Mouse (Mus musculus): ENCODE data around the gene Amigo1. TPM values are rescaled to one million over a fixed set of nuclear protein-coding genes. Genes with fewer than 3 reads are reported as not detected.

Gene Amigo1
- polyA plus RNA-seq, 1 experiment from 2014 or later, result 7.2 TPM

- H3K4me1 ChIP-seq (ENCODE audit: control insufficient read depth, insufficient read depth, low read length), result no peaks in the 10 kb centered on the region
- ATAC-seq (ENCODE audit: insufficient read depth, low FRiP score, low TSS enrichment), result no peak
- H3K27me3 ChIP-seq (ENCODE audit: control insufficient read depth, insufficient read depth, low read length), result no peaks in the 10 kb centered on the region
- H3K36me3 ChIP-seq (ENCODE audit: control insufficient read depth, insufficient read depth, low read length), result no peaks in the 10 kb centered on the region
- no peak overlapping the region for H3K4me3 ChIP-seq (ENCODE audit: low read depth, low read length)
- WGBS, result 93% methylated on average over 5 of the region's 5 CpGs
- no peak for DNase-seq (ENCODE audit: low spot score)
- H3K27ac ChIP-seq (ENCODE audit: low read depth, low read length), result no peak overlapping the region
- H3K4me2 ChIP-seq (ENCODE audit: low read depth), result no peak overlapping the region
- no peak overlapping the region for H3K9ac ChIP-seq (ENCODE audit: low read length)
- no peaks in the 10 kb centered on the region for H3K9me3 ChIP-seq (ENCODE audit: control insufficient read depth, low read length)
These were observed 3.8 kb downstream of the Amigo1 start for GRCm38 (mm10) chr3:108189897-108190296.

- H3K4me3 ChIP-seq (ENCODE audit: low read depth, low read length), result no peak overlapping the region
- H3K27ac ChIP-seq (ENCODE audit: low read depth, low read length), result no peak overlapping the region
- peaks cover 16% of the 10 kb centered on the region for H3K4me1 ChIP-seq (ENCODE audit: control insufficient read depth, insufficient read depth, low read length)
- no peak for ATAC-seq (ENCODE audit: insufficient read depth, low FRiP score, low TSS enrichment)
- H3K9me3 ChIP-seq (ENCODE audit: control insufficient read depth, low read length), result no peaks in the 10 kb centered on the region
- H3K27me3 ChIP-seq (ENCODE audit: control insufficient read depth, insufficient read depth, low read length), result no peaks in the 10 kb centered on the region
- no peaks in the 10 kb centered on the region for H3K36me3 ChIP-seq (ENCODE audit: control insufficient read depth, insufficient read depth, low read length)
- no peak overlapping the region for H3K9ac ChIP-seq (ENCODE audit: low read length)
- no peak for DNase-seq (ENCODE audit: low spot score)
- WGBS, result 83% methylated on average over 4 of the region's 4 CpGs
- H3K4me2 ChIP-seq (ENCODE audit: low read depth), result no peak overlapping the region
These were observed 7.6 kb downstream of the Amigo1 start for GRCm38 (mm10) chr3:108193686-108194085.

- no peak overlapping the region for H3K27ac ChIP-seq (ENCODE audit: low read depth, low read length)
- H3K36me3 ChIP-seq (ENCODE audit: control insufficient read depth, insufficient read depth, low read length), result no peaks in the 10 kb centered on the region
- no peak overlapping the region for H3K9ac ChIP-seq (ENCODE audit: low read length)
- H3K27me3 ChIP-seq (ENCODE audit: control insufficient read depth, insufficient read depth, low read length), result no peaks in the 10 kb centered on the region
- DNase-seq (ENCODE audit: low spot score) (no peak), ATAC-seq (ENCODE audit: insufficient read depth, low FRiP score, low TSS enrichment) (no peak)
- WGBS, result 86% methylated on average over 4 of the region's 4 CpGs
- no peak overlapping the region for H3K4me3 ChIP-seq (ENCODE audit: low read depth, low read length)
- no peaks in the 10 kb centered on the region for H3K9me3 ChIP-seq (ENCODE audit: control insufficient read depth, low read length)
- H3K4me2 ChIP-seq (ENCODE audit: low read depth), result no peak overlapping the region
- peaks cover 19% of the 10 kb centered on the region for H3K4me1 ChIP-seq (ENCODE audit: control insufficient read depth, insufficient read depth, low read length)
These were observed 9.2 kb downstream of the Amigo1 start for GRCm38 (mm10) chr3:108195287-108195686.

GRCm38 (mm10) chr3:108195941-108196590 lies 9.9 kb downstream of the Amigo1 start:
- Histone ChIP-seq H3K27me3 (ENCODE audit: control insufficient read depth, insufficient read depth, low read length) (no peaks in the 10 kb centered on the region), H3K9me3 (ENCODE audit: control insufficient read depth, low read length) (no peaks in the 10 kb centered on the region), H3K4me3 (ENCODE audit: low read depth, low read length) (no peak overlapping the region), H3K9ac (ENCODE audit: low read length) (no peak overlapping the region), H3K27ac (ENCODE audit: low read depth, low read length) (peak overlapping the region; percentile 67), H3K4me2 (ENCODE audit: low read depth) (no peak overlapping the region), H3K4me1 (ENCODE audit: control insufficient read depth, insufficient read depth, low read length) (peaks cover 19% of the 10 kb centered on the region), H3K36me3 (ENCODE audit: control insufficient read depth, insufficient read depth, low read length) (no peaks in the 10 kb centered on the region)
- 80% methylated on average over 7 of the region's 7 CpGs for WGBS
- ATAC-seq (ENCODE audit: insufficient read depth, low FRiP score, low TSS enrichment) (no peak), DNase-seq (ENCODE audit: low spot score) (no peak)

- Histone ChIP-seq H3K4me3 (ENCODE audit: low read depth, low read length) (no peak overlapping the region), H3K4me1 (ENCODE audit: control insufficient read depth, insufficient read depth, low read length) (peaks cover 19% of the 10 kb centered on the region), H3K36me3 (ENCODE audit: control insufficient read depth, insufficient read depth, low read length) (0 out of 2 replicates have a peak, but pooled peaks cover 2% of the 10 kb centered on the region), H3K27ac (ENCODE audit: low read depth, low read length) (peak overlapping the region; percentile 78), H3K27me3 (ENCODE audit: control insufficient read depth, insufficient read depth, low read length) (no peaks in the 10 kb centered on the region), H3K9me3 (ENCODE audit: control insufficient read depth, low read length) (no peaks in the 10 kb centered on the region), H3K9ac (ENCODE audit: low read length) (peak overlapping the region; percentile 22; the same call in 1 of the 2 replicates), H3K4me2 (ENCODE audit: low read depth) (peak overlapping the region; percentile 14)
- DNase-seq (ENCODE audit: low spot score) (peak; percentile 73), ATAC-seq (ENCODE audit: insufficient read depth, low FRiP score, low TSS enrichment) (peak; percentile 54; the same call in 1 of the 2 replicates)
- WGBS, result 19% methylated on average over 13 of the region's 14 CpGs
These were observed 10.9 kb downstream of the Amigo1 start for GRCm38 (mm10) chr3:108197066-108197497.

- Histone ChIP-seq H3K9me3 (ENCODE audit: control insufficient read depth, low read length) (no peaks in the 10 kb centered on the region), H3K4me2 (ENCODE audit: low read depth) (no peak overlapping the region), H3K36me3 (ENCODE audit: control insufficient read depth, insufficient read depth, low read length) (peaks cover 5% of the 10 kb centered on the region; the same call in 1 of the 2 replicates), H3K9ac (ENCODE audit: low read length) (no peak overlapping the region), H3K4me3 (ENCODE audit: low read depth, low read length) (no peak overlapping the region), H3K27ac (ENCODE audit: low read depth, low read length) (no peak overlapping the region), H3K4me1 (ENCODE audit: control insufficient read depth, insufficient read depth, low read length) (peaks cover 19% of the 10 kb centered on the region), H3K27me3 (ENCODE audit: control insufficient read depth, insufficient read depth, low read length) (no peaks in the 10 kb centered on the region)
- DNase-seq (ENCODE audit: low spot score), result no peak
- ATAC-seq (ENCODE audit: insufficient read depth, low FRiP score, low TSS enrichment), result no peak
- WGBS, result 93% methylated on average over 6 of the region's 6 CpGs
These were observed 13.1 kb downstream of the Amigo1 start for GRCm38 (mm10) chr3:108199231-108199630.

- 4% methylated on average over 44 of the region's 44 CpGs for WGBS
- peak; percentile 94 for DNase-seq (ENCODE audit: low spot score)
- Histone ChIP-seq H3K4me1 (ENCODE audit: control insufficient read depth, insufficient read depth, low read length) (peaks cover 19% of the 10 kb centered on the region), H3K9ac (ENCODE audit: low read length) (peak within 1 kb of the TSS; percentile 72), H3K4me3 (ENCODE audit: low read depth, low read length) (peak within 1 kb of the TSS; percentile 58), H3K9me3 (ENCODE audit: control insufficient read depth, low read length) (no peaks in the 10 kb centered on the region), H3K4me2 (ENCODE audit: low read depth) (peak within 1 kb of the TSS; percentile 55), H3K36me3 (ENCODE audit: control insufficient read depth, insufficient read depth, low read length) (peaks cover 8% of the 10 kb centered on the region), H3K27me3 (ENCODE audit: control insufficient read depth, insufficient read depth, low read length) (no peaks in the 10 kb centered on the region), H3K27ac (ENCODE audit: low read depth, low read length) (peak within 1 kb of the TSS; percentile 65)
- ATAC-seq (ENCODE audit: insufficient read depth, low FRiP score, low TSS enrichment), result peak; percentile 90
These were observed 14.5 kb downstream of the Amigo1 start, which contains the start of gene Cyb561d1 for GRCm38 (mm10) chr3:108200329-108201323. TSS of gene Cyb561d1 (minus strand) at chr3:108201212.

GRCm38 (mm10) chr3:108202506-108202905 lies 16.4 kb downstream of the Amigo1 start:
- ATAC-seq (ENCODE audit: insufficient read depth, low FRiP score, low TSS enrichment) (no peak), DNase-seq (ENCODE audit: low spot score) (no peak)
- Histone ChIP-seq H3K27me3 (ENCODE audit: control insufficient read depth, insufficient read depth, low read length) (no peaks in the 10 kb centered on the region), H3K4me2 (ENCODE audit: low read depth) (no peak overlapping the region), H3K9ac (ENCODE audit: low read length) (no peak overlapping the region), H3K27ac (ENCODE audit: low read depth, low read length) (no peak overlapping the region), H3K36me3 (ENCODE audit: control insufficient read depth, insufficient read depth, low read length) (peaks cover 13% of the 10 kb centered on the region), H3K4me1 (ENCODE audit: control insufficient read depth, insufficient read depth, low read length) (peaks cover 5% of the 10 kb centered on the region; the same call in 1 of the 2 replicates), H3K9me3 (ENCODE audit: control insufficient read depth, low read length) (no peaks in the 10 kb centered on the region), H3K4me3 (ENCODE audit: low read depth, low read length) (no peak overlapping the region)

Measured in neural tube, embryonic 11.5 days (tissue).